Mouse (Mus musculus) MEL (cell line): ENCODE measurements around the gene Ltbp3. TPM values are rescaled to one million over a fixed set of nuclear protein-coding genes. Genes with fewer than 3 reads are reported as not detected.

Experiments
- polyA plus RNA-seq, 2 experiments: library from polyadenylated mRNA; stranded (reverse) in 1 of 2; unstranded in 1 of 2; fragments of >175 nt in 1 of 2; fragments of >200 nt in 1 of 2; gene quantifications; 2 replicates each; pipeline versions ENCODE4 v1.2.1 to v1.2.4; 2012; ENCODE audit warnings: low replicate concordance in 2 of 2, low read depth in 1 of 2; ENCODE audit not compliant: insufficient read length in 2 of 2, insufficient read depth in 1 of 2, missing spikeins in 1 of 2
- total RNA-seq: library from RNA; depleted of rRNA; stranded (reverse); fragments of 300-350 nt; gene quantifications from 2 replicates; pipeline ENCODE4 v1.2.3, GENCODE M21; 2012; rRNA removed

Gene Ltbp3
- total and polyA plus RNA-seq, 3 experiments: 0.39 TPM; not detected in 2

Other genes with a start within 250 kb of the Ltbp3 start
- 0.19 and 0.23 TPM in 2 replicates for gene 1700020D05Rik, start 237.1 kb upstream of the Ltbp3 start, total RNA-seq
- under 1 TPM in 1 of 2 experiments, not detected in 1; 0.78 TPM for gene 1700020D05Rik, start 237.1 kb upstream of the Ltbp3 start, polyA plus RNA-seq
- 1.3 and 1.8 TPM in 2 replicates for gene Snx32, start 230.4 kb upstream of the Ltbp3 start, total RNA-seq
- 1 to 10 TPM in 1 of 2 experiments, not detected in 1; 2.6 TPM for gene Snx32, start 230.4 kb upstream of the Ltbp3 start, polyA plus RNA-seq
- not detected in 2 replicates for gene Ovol1, start 180.3 kb upstream of the Ltbp3 start, total RNA-seq
- under 1 TPM in 1 of 2 experiments, not detected in 1; 0.06 TPM for gene Ovol1, start 180.3 kb upstream of the Ltbp3 start, polyA plus RNA-seq
- 18.0 and 18.5 TPM in 2 replicates for gene Ap5b1, start 172.9 kb upstream of the Ltbp3 start, total RNA-seq
- 10 to 100 TPM in 1 of 2 experiments, not detected in 1; 28.1 TPM for gene Ap5b1, start 172.9 kb upstream of the Ltbp3 start, polyA plus RNA-seq
- gene Rnaseh2c, start 139.0 kb upstream of the Ltbp3 start, total RNA-seq: 109 and 124 TPM in 2 replicates
- 100 to 1,000 TPM in 1 of 2 experiments, not detected in 1; 165 TPM for gene Rnaseh2c, start 139.0 kb upstream of the Ltbp3 start, polyA plus RNA-seq
- gene Kat5, start 130.7 kb upstream of the Ltbp3 start, total RNA-seq: 51.0 and 54.5 TPM in 2 replicates
- 10 to 100 TPM in 1 of 2 experiments, not detected in 1; 67.6 TPM for gene Kat5, start 130.7 kb upstream of the Ltbp3 start, polyA plus RNA-seq
- 16.4 and 19.0 TPM in 2 replicates for gene Rela, start 103.4 kb upstream of the Ltbp3 start, total RNA-seq
- 10 to 100 TPM in 1 of 2 experiments, not detected in 1; 61.7 TPM for gene Rela, start 103.4 kb upstream of the Ltbp3 start, polyA plus RNA-seq
- 6.2 and 7.6 TPM in 2 replicates for gene Sipa1, start 77.2 kb upstream of the Ltbp3 start, total RNA-seq
- 10 to 100 TPM in 1 of 2 experiments, not detected in 1; 15.5 TPM for gene Sipa1, start 77.2 kb upstream of the Ltbp3 start, polyA plus RNA-seq
- 17.9 and 22.5 TPM in 2 replicates for gene Map3k11, start 52.2 kb upstream of the Ltbp3 start, total RNA-seq
- 10 to 100 TPM in 1 of 2 experiments, not detected in 1; 38.3 TPM for gene Map3k11, start 52.2 kb upstream of the Ltbp3 start, polyA plus RNA-seq
- 25.3 and 26.8 TPM in 2 replicates for gene Pcnx3, start 52.0 kb upstream of the Ltbp3 start, total RNA-seq
- gene Pcnx3, start 52.0 kb upstream of the Ltbp3 start, polyA plus RNA-seq: 10 to 100 TPM in 1 of 2 experiments, not detected in 1; 76.4 TPM
- 0.16 and 0.23 TPM in 2 replicates for gene Kcnk7, start 36.5 kb upstream of the Ltbp3 start, total RNA-seq
- under 1 TPM in 1 of 2 experiments, not detected in 1; 0.60 TPM for gene Kcnk7, start 36.5 kb upstream of the Ltbp3 start, polyA plus RNA-seq
- gene Ehbp1l1, start 14.6 kb upstream of the Ltbp3 start, total RNA-seq: 60.6 and 63.2 TPM in 2 replicates
- gene Ehbp1l1, start 14.6 kb upstream of the Ltbp3 start, polyA plus RNA-seq: 100 to 1,000 TPM in 1 of 2 experiments, 10 to 100 TPM in 1; 77.3 to 113 TPM
- 29.6 and 35.9 TPM in 2 replicates for gene Fam89b, start 11.3 kb upstream of the Ltbp3 start, total RNA-seq
- 10 to 100 TPM in 1 of 2 experiments, not detected in 1; 60.2 TPM for gene Fam89b, start 11.3 kb upstream of the Ltbp3 start, polyA plus RNA-seq
- 35.5 and 36.0 TPM in 2 replicates for gene Scyl1, start 30.5 kb downstream of the Ltbp3 start, total RNA-seq
- gene Scyl1, start 30.5 kb downstream of the Ltbp3 start, polyA plus RNA-seq: 10 to 100 TPM in 1 of 2 experiments, not detected in 1; 64.1 TPM
- gene Frmd8, start 134.4 kb downstream of the Ltbp3 start, total RNA-seq: 20.8 and 22.8 TPM in 2 replicates
- 10 to 100 TPM in 1 of 2 experiments, not detected in 1; 34.4 TPM for gene Frmd8, start 134.4 kb downstream of the Ltbp3 start, polyA plus RNA-seq
- gene Slc25a45, start 136.9 kb downstream of the Ltbp3 start, total RNA-seq: 20.7 and 23.5 TPM in 2 replicates
- 10 to 100 TPM in 1 of 2 experiments, not detected in 1; 30.7 TPM for gene Slc25a45, start 136.9 kb downstream of the Ltbp3 start, polyA plus RNA-seq
- 1.9 and 2.1 TPM in 2 replicates for gene Tigd3, start 153.2 kb downstream of the Ltbp3 start, total RNA-seq
- 1 to 10 TPM in 1 of 2 experiments, not detected in 1; 2.2 TPM for gene Tigd3, start 153.2 kb downstream of the Ltbp3 start, polyA plus RNA-seq
- gene Dpf2, start 172.1 kb downstream of the Ltbp3 start, total RNA-seq: 45.7 and 58.6 TPM in 2 replicates
- 100 to 1,000 TPM; 133 to 166 TPM for gene Dpf2, start 172.1 kb downstream of the Ltbp3 start, polyA plus RNA-seq
- gene Cdc42ep2, start 183.9 kb downstream of the Ltbp3 start, total RNA-seq: 0.75 and 1.1 TPM in 2 replicates
- 1 to 10 TPM in 1 of 2 experiments, not detected in 1; 1.7 TPM for gene Cdc42ep2, start 183.9 kb downstream of the Ltbp3 start, polyA plus RNA-seq
- 75.3 and 77.3 TPM in 2 replicates for gene Pola2, start 223.3 kb downstream of the Ltbp3 start, total RNA-seq
- gene Pola2, start 223.3 kb downstream of the Ltbp3 start, polyA plus RNA-seq: 100 to 1,000 TPM in 1 of 2 experiments, 10 to 100 TPM in 1; 99.4 to 126 TPM
- not detected in 2 replicates for gene Slc22a20, start 245.2 kb downstream of the Ltbp3 start, total RNA-seq
- not detected for gene Slc22a20, start 245.2 kb downstream of the Ltbp3 start, polyA plus RNA-seq